Mouse (Mus musculus) hindbrain, embryonic 13.5 days (tissue): ENCODE results near the gene C5ar2. TPM values are rescaled to one million over a fixed set of nuclear protein-coding genes. Genes with fewer than 3 reads are reported as not detected.

Source experiments
- ATAC-seq: fragments of 200-750 bp; cut with Nextera tagmentation; 2 replicates; pipeline ENCODE4 v1.8.0; 2017; ENCODE audit warnings: moderate TSS enrichment; ENCODE audit not compliant: low FRiP score
- H3K27ac ChIP-seq: fragments of 300-500 bp; sonication (generic); 2 replicates; pipeline ENCODE4 v1.5.1; 2015; ENCODE audit warnings: inconsistent platforms, mild to moderate bottlenecking, moderate library complexity
- H3K27me3 ChIP-seq: fragments of 300-500 bp; sonication (generic); 2 replicates; pipeline ENCODE4 v1.6.1; 2015; ENCODE audit warnings: mild to moderate bottlenecking, inconsistent platforms
- H3K36me3 ChIP-seq: fragments of 300-500 bp; sonication (generic); 2 replicates; pipeline ENCODE4 v1.6.1; 2015; ENCODE audit warnings: mild to moderate bottlenecking, inconsistent platforms
- H3K4me1 ChIP-seq: fragments of 300-500 bp; sonication (generic); replicated peaks from 2 replicates; pipeline ENCODE4 v1.6.1; 2015; ENCODE audit warnings: inconsistent platforms
- H3K4me2 ChIP-seq: fragments of 300-500 bp; sonication (generic); 2 replicates; pipeline ENCODE4 v1.6.1; 2015; ENCODE audit warnings: inconsistent platforms, mild to moderate bottlenecking, moderate library complexity
- H3K4me3 ChIP-seq: fragments of 300-500 bp; sonication (generic); 2 replicates; pipeline ENCODE4 v1.5.1; 2015; ENCODE audit warnings: mild to moderate bottlenecking, inconsistent platforms
- H3K9ac ChIP-seq: fragments of 300-500 bp; sonication (generic); 2 replicates; pipeline ENCODE4 v1.6.1; 2015; ENCODE audit warnings: mild to moderate bottlenecking, inconsistent platforms
- H3K9me3 ChIP-seq: fragments of 300-500 bp; sonication (generic); 2 replicates; pipeline ENCODE4 v1.6.1; 2016; ENCODE audit warnings: inconsistent platforms
- WGBS: fragments of 180-500 bp; shearing (Covaris S2); methylation state at CpG from one replicate; pipeline ENCODE4 v1.1.7; 2015; 5-methylcytosine and 5-hydroxymethylcytosine counted together
- polyA plus RNA-seq: library from polyadenylated mRNA; unstranded; fragments of >200 nt; fragmentation: Nextera tagmentation; extraction: Ambion mirVana; gene quantifications from 2 replicates; pipeline ENCODE4 v1.2.1, GENCODE M21; 2015

C5ar2 gene
- polyA plus RNA-seq, 1 experiment from 2014 or later, result 0.14 TPM

DNA sequence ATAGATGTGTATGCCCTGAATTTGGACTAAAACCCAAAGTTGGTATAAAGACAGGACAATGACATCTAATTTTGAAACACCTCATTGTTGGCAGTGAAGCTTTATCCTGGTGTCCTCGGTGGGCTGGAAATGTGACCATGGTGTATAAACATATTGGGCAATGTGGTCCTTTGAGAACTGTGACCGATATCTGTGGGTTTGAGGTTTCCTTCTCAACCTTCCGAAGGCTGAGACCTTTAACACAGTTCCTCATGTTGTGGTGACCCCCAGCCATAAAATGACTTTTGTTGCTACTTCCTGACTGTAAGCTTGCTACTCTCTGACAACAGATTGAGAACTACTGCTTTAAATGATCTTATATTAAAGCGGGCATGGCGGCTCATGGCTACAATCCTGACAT, 6.7 kb upstream of the C5ar2 start:
- Histone ChIP-seq H3K9me3 (no peaks in the 10 kb centered on the region), H3K4me1 (no peaks in the 10 kb centered on the region), H3K4me3 (no peak overlapping the region), H3K4me2 (no peak overlapping the region), H3K27ac (no peak overlapping the region), H3K36me3 (no peaks in the 10 kb centered on the region), H3K27me3 (no peaks in the 10 kb centered on the region), H3K9ac (no peak overlapping the region)
- 89% methylated on average over 5 of the region's 5 CpGs for WGBS
- ATAC-seq, result no peak

DNA sequence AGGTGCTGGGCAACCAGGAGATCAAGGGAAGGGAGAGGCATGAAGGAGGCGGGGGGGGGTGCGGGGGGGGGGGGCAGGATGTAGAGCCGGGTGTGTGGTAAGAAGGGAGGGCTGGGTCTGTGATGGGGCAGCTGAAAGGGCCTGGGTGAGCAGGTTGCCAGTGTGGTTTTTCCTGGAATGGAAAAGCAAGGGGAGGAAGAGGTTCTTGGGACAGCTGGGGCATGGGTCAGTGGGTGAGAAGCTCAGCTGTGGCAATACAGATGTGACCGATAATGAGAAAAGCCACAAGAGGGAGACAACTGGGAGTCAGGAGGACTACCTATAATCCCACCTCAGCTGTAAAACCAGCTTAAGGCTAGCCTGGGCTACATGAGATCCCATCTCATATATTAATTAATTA, 2.0 kb upstream of the C5ar2 start:
- H3K9me3 ChIP-seq, result no peaks in the 10 kb centered on the region
- no peak overlapping the region for H3K4me2 ChIP-seq
- no peaks in the 10 kb centered on the region for H3K4me1 ChIP-seq
- no peak for ATAC-seq
- H3K27me3 ChIP-seq, result no peaks in the 10 kb centered on the region
- H3K9ac ChIP-seq, result no peak overlapping the region
- 60% methylated on average over 2 of the region's 4 CpGs for WGBS
- H3K36me3 ChIP-seq, result no peaks in the 10 kb centered on the region
- H3K27ac ChIP-seq, result no peak overlapping the region
- H3K4me3 ChIP-seq, result no peak overlapping the region

- no peak overlapping the region for H3K4me3 ChIP-seq
- H3K27me3 ChIP-seq, result no peaks in the 10 kb centered on the region
- no peak for ATAC-seq
- no peaks in the 10 kb centered on the region for H3K36me3 ChIP-seq
- no peak overlapping the region for H3K9ac ChIP-seq
- H3K4me1 ChIP-seq, result no peaks in the 10 kb centered on the region
- H3K9me3 ChIP-seq, result no peaks in the 10 kb centered on the region
- WGBS, result 91% methylated on average over 6 of the region's 6 CpGs
- no peak overlapping the region for H3K4me2 ChIP-seq
- H3K27ac ChIP-seq, result no peak overlapping the region
These were observed 1.8 kb downstream of the C5ar2 start for GRCm38 (mm10) chr7:16242198-16242597.

GRCm38 (mm10) chr7:16241787-16242186, 2.2 kb downstream of the C5ar2 start:
- WGBS, result 61% methylated on average over 11 of the region's 11 CpGs
- ATAC-seq, result no peak
- H3K36me3 ChIP-seq, result no peaks in the 10 kb centered on the region
- H3K4me3 ChIP-seq, result no peak overlapping the region
- H3K4me2 ChIP-seq, result no peak overlapping the region
- H3K27ac ChIP-seq, result no peak overlapping the region
- H3K4me1 ChIP-seq, result no peaks in the 10 kb centered on the region
- H3K27me3 ChIP-seq, result no peaks in the 10 kb centered on the region
- H3K9me3 ChIP-seq, result no peaks in the 10 kb centered on the region
- H3K9ac ChIP-seq, result no peak overlapping the region

DNA sequence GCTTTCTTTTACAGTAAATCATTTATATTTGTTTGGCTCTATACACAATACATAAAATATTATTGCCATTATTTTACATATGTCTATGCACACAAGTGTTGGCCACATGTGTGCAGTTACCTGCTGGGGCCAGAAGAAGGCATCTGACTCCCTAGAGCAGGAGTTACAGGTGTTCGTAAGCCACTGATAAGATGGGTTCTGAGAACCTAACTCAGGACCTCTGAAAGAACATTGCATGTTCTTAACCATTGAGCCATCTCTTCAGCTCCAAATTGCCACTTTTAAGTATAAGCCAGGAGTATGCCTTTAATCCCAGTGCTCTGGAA, 3.0 kb downstream of the C5ar2 start:
- no peak for ATAC-seq
- H3K4me1 ChIP-seq, result no peaks in the 10 kb centered on the region
- no peak overlapping the region for H3K27ac ChIP-seq
- H3K4me3 ChIP-seq, result no peak overlapping the region
- H3K9me3 ChIP-seq, result no peaks in the 10 kb centered on the region
- WGBS, result 94% methylated on average over 1 of the region's 1 CpGs
- no peak overlapping the region for H3K9ac ChIP-seq
- H3K27me3 ChIP-seq, result no peaks in the 10 kb centered on the region
- H3K4me2 ChIP-seq, result no peak overlapping the region
- no peaks in the 10 kb centered on the region for H3K36me3 ChIP-seq

- no peak for ATAC-seq
- 78% methylated on average over 7 of the region's 7 CpGs for WGBS
These were observed 3.5 kb downstream of the C5ar2 start for GRCm38 (mm10) chr7:16240281-16240977.

DNA sequence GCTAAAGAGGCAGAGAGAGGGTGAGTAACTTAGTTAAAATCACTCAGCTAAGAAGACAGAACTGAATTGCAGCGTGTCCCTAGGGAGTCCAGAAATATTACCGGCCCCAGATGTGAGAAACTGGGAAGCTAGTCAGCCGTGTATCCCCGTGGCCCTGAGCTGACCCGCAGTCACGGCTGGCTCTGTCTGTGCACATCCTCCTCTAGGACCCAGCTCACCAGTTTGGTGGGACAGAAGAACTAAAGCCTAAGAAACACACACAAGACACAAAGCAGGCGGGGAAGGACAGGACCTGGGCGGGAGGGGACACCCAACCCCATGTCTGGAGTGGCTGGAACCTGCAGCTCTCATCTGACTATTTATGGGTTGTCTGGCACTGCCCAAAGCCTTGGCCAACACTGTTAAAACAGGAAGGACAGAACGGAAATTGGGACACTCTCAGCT, 4.4 kb downstream of the C5ar2 start:
- no peak for ATAC-seq
- 63% methylated on average over 9 of the region's 9 CpGs for WGBS
- H3K27ac ChIP-seq, result no peak overlapping the region

More at GRCm38 (mm10) chr7:16240281-16240977, 3.5 kb downstream of the C5ar2 start:
- Histone ChIP-seq H3K9ac (no peak overlapping the region), H3K4me3 (no peak overlapping the region), H3K4me2 (no peak overlapping the region), H3K27me3 (no peaks in the 10 kb centered on the region), H3K27ac (no peak overlapping the region), H3K4me1 (no peaks in the 10 kb centered on the region), H3K9me3 (no peaks in the 10 kb centered on the region), H3K36me3 (no peaks in the 10 kb centered on the region)

GRCm38 (mm10) chr7:16229869-16230268, 14.1 kb downstream of the C5ar2 start:
- Histone ChIP-seq H3K4me1 (no peaks in the 10 kb centered on the region), H3K9ac (no peak overlapping the region), H3K4me2 (no peak overlapping the region), H3K27ac (no peak overlapping the region), H3K9me3 (no peaks in the 10 kb centered on the region), H3K36me3 (no peaks in the 10 kb centered on the region), H3K4me3 (no peak overlapping the region), H3K27me3 (no peaks in the 10 kb centered on the region)
- 56% methylated on average over 5 of the region's 5 CpGs for WGBS
- ATAC-seq, result no peak

More for the DNA sequence above, 4.4 kb downstream of the C5ar2 start:
- no peaks in the 10 kb centered on the region for H3K4me1 ChIP-seq
- no peak overlapping the region for H3K9ac ChIP-seq
- no peak overlapping the region for H3K4me2 ChIP-seq
- no peaks in the 10 kb centered on the region for H3K36me3 ChIP-seq
- no peak overlapping the region for H3K4me3 ChIP-seq
- no peaks in the 10 kb centered on the region for H3K9me3 ChIP-seq
- H3K27me3 ChIP-seq, result no peaks in the 10 kb centered on the region

GRCm38 (mm10) chr7:16221582-16222272, 22.2 kb downstream of the C5ar2 start, which contains the start of gene Dhx34:
Gene Dhx34 (minus strand): TSS chr7:16222037.
- no peaks in the 10 kb centered on the region for H3K9me3 ChIP-seq
- H3K27me3 ChIP-seq, result no peaks in the 10 kb centered on the region
- H3K4me2 ChIP-seq, result peak within 1 kb of the TSS; percentile 80
- H3K36me3 ChIP-seq, result peaks cover 19% of the 10 kb centered on the region
- H3K27ac ChIP-seq, result peak within 1 kb of the TSS; percentile 76
- H3K9ac ChIP-seq, result peak within 1 kb of the TSS; percentile 79
- ATAC-seq, result peak; percentile 94
- WGBS, result 2% methylated on average over 34 of the region's 34 CpGs
- H3K4me1 ChIP-seq, result peaks cover 11% of the 10 kb centered on the region
- peak within 1 kb of the TSS; percentile 56 for H3K4me3 ChIP-seq

- H3K36me3 ChIP-seq, result peaks cover 95% of the 10 kb centered on the region
- no peak overlapping the region for H3K9ac ChIP-seq
- WGBS, result 95% methylated on average over 9 of the region's 9 CpGs
- no peak overlapping the region for H3K27ac ChIP-seq
- ATAC-seq, result no peak
- no peaks in the 10 kb centered on the region; the same call in 1 of the 2 replicates for H3K4me1 ChIP-seq
- H3K4me3 ChIP-seq, result no peak overlapping the region
- no peaks in the 10 kb centered on the region for H3K9me3 ChIP-seq
- H3K4me2 ChIP-seq, result no peak overlapping the region
- H3K27me3 ChIP-seq, result no peaks in the 10 kb centered on the region
These were observed 30.0 kb downstream of the C5ar2 start for GRCm38 (mm10) chr7:16213986-16214385.

DNA sequence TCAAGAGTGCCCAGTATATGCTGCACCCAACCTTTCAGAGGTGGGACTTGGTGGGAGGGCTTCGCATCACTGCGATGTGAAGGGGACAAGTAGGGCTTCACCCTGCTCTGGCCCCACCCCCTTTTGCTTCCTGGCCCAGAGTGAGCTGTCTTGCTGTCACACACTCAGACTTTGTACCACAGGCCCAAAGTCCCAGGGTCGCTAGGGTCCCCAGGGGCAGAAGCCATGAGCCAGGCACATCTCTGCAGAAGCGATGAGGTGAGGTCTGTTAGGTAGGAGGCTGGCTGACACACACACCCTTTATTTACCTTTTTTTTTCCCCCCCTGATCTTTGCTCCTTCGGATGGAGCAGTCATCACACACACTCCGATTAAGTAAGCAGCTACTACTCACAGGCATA, 30.8 kb downstream of the C5ar2 start:
- Histone ChIP-seq H3K4me1 (no peaks in the 10 kb centered on the region; the same call in 1 of the 2 replicates), H3K4me2 (no peak overlapping the region), H3K36me3 (peaks cover 97% of the 10 kb centered on the region), H3K9ac (no peak overlapping the region), H3K9me3 (no peaks in the 10 kb centered on the region), H3K27me3 (no peaks in the 10 kb centered on the region), H3K27ac (no peak overlapping the region), H3K4me3 (no peak overlapping the region)
- ATAC-seq, result no peak
- 98% methylated on average over 6 of the region's 6 CpGs for WGBS

DNA sequence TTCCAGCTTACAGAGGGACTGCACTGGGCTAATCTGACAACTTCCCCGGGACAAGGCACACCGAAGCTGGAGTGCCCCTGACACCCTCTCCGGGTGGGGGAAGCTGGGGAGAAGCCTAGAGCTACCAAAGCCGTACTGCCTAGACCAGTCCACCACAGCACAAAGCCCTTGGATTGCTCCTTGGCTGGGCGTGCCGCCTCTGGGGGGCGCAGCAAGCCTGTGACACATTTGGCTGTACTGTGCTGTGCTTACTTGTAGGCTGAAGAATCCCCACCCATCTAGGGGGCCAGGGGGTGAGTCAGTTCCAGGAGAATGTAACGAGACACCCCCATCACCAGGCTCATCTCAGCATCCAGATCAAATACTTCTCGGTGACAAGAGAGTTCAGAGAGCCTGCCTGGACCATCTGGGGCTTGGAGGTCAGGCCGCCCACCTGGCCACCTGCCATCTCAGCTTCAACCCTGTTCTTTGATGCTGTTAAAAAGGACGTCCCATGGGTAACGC, 33.0 kb downstream of the C5ar2 start:
- Histone ChIP-seq H3K27me3 (no peaks in the 10 kb centered on the region), H3K9me3 (no peaks in the 10 kb centered on the region), H3K4me3 (no peak overlapping the region), H3K9ac (no peak overlapping the region), H3K4me1 (no peaks in the 10 kb centered on the region), H3K4me2 (no peak overlapping the region), H3K27ac (no peak overlapping the region), H3K36me3 (peaks cover 91% of the 10 kb centered on the region)
- 79% methylated on average over 12 of the region's 12 CpGs for WGBS
- ATAC-seq, result no peak
